Mouse (Mus musculus) ES-Bruce4 (cell line): ENCODE results near the gene Ctnna2.

Experiments
- CTCF ChIP-seq: IDR thresholded peaks from one replicate; pipeline ENCODE4 v1.8.1; 2011; ENCODE audit warnings: low read depth, low read length
- POLR2A ChIP-seq: IDR thresholded peaks from one replicate; pipeline ENCODE4 v1.8.1; 2011; ENCODE audit warnings: low read length; ENCODE audit not compliant: insufficient read depth

DNA sequence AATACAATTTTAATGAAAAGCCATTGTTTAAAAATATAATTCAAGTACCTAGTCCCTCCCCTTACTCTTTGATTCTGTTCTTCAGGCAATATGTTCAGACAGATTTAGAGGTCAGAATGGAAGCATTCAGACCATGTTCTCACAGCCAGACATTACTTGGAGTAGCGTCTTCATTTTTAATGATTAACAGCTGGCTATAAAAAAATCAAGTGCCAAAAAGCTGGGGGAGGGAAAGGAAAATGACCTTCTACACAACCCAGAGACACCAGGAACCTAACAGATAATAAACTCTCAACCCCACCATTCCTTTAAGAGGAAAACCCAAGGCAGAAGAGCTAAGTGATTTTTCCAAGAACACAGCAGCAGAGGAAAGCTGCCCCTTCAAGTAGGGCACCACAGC, 624.7 kb downstream of the Ctnna2 start:
- TF ChIP-seq POLR2A (no peak), CTCF (no peak)
